Mouse (Mus musculus): ENCODE data around the gene 1700013F07Rik. TPM values are rescaled to one million over a fixed set of nuclear protein-coding genes. Genes with fewer than 3 reads are reported as not detected.

Gene 1700013F07Rik
- polyA plus RNA-seq, 1 experiment from 2014 or later: 0.41 TPM

DNA sequence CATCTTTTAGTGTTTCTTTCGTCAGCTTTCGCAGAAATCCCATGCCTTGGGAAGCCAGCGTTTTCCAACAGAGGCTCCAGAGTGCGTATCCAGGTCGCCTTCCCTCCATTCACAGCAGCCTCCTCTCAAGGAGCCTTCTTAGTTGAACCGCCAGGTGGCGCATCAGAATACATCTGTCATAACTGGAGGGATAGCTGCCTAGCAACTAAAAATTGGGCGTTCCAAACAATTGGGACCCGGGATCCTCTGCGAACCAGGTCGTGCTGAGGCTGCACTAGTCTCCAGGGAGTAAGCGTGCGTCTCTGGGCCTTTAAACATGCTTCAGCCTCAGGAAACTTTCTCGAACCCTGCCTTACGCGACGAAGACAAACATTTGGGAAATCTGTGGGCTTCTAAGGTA is 3.4 kb downstream of the 1700013F07Rik start:
- peak overlapping the region; percentile 43; the same call in 1 of the 2 replicates for H3K9ac ChIP-seq (replicated peaks; ENCODE audit: low read length)
- peak; percentile 69; the same call in 1 of the 2 replicates for ATAC-seq (ENCODE audit: low FRiP score, low TSS enrichment)
- peak overlapping the region; percentile 23; the same call in 1 of the 2 replicates for H3K4me3 ChIP-seq (ENCODE audit: low read length)
- H3K4me1 ChIP-seq (ENCODE audit: insufficient read depth, low read length): peaks cover 12% of the 10 kb centered on the region; the same call in 1 of the 2 replicates
- H3K27ac ChIP-seq (ENCODE audit: low read length): no peak overlapping the region
- H3K4me2 ChIP-seq (replicated peaks; ENCODE audit: low read depth, low read length): peak overlapping the region; percentile 50
- H3K27me3 ChIP-seq (ENCODE audit: insufficient read depth, low read length): peaks cover 19% of the 10 kb centered on the region
- 4% methylated on average over 17 of the region's 17 CpGs for WGBS
- H3K36me3 ChIP-seq (ENCODE audit: insufficient read depth, low read length): no peaks in the 10 kb centered on the region
- H3K9me3 ChIP-seq (ENCODE audit: low read length): no peaks in the 10 kb centered on the region

DNA sequence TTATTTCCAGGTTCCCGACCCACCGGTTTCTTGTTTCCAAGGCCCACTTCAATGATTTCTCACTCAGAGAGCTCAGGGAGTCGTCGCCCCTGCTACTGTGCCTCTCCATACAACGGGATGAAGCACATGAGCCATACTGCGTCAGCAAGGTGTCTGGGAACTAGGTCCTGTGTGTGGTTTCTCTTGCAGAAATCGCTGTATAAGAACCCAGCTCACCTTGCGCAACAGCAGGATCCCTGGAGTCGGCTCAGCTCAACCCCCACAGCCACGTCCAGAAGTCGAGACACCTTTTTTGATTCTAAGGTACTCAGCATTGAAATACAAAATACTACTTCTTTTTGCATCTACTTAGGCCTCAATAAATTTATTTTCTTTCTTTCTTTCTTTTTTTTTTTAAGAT is 8.3 kb downstream of the 1700013F07Rik start:
- Histone ChIP-seq H3K4me1 (ENCODE audit: insufficient read depth, low read length) (peaks cover 4% of the 10 kb centered on the region; the same call in 1 of the 2 replicates), H3K4me3 (ENCODE audit: low read length) (no peak overlapping the region), H3K9ac (replicated peaks; ENCODE audit: low read length) (no peak overlapping the region), H3K27ac (ENCODE audit: low read length) (no peak overlapping the region), H3K36me3 (ENCODE audit: insufficient read depth, low read length) (no peaks in the 10 kb centered on the region), H3K4me2 (replicated peaks; ENCODE audit: low read depth, low read length) (no peak overlapping the region), H3K27me3 (ENCODE audit: insufficient read depth, low read length) (no peaks in the 10 kb centered on the region), H3K9me3 (ENCODE audit: low read length) (no peaks in the 10 kb centered on the region)
- 74% methylated on average over 11 of the region's 11 CpGs for WGBS
- no peak for ATAC-seq (ENCODE audit: low FRiP score, low TSS enrichment)

DNA sequence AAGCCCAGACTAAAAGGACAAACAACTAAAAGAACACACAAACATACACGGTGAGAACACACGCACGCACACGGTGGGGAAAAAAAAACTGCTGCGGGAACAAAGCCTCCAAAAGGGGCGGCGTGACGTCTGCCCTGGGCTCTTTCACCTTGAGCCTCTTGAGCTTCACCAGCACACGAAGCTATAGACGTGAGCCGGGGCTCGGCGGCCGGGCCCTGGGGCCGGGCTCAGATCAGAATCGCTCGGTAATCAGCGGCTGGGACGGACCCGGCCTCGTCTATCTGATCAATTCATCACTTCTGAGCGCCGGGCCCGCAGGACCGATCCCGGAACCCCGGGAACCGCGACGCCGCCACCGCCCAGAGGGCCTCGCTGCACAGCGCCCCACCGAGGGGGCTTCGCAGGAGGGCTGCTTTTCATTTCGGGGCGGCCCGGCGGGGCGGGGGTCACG is 20.2 kb downstream of the 1700013F07Rik start:
- peak; percentile 71 for ATAC-seq (ENCODE audit: low FRiP score, low TSS enrichment)
- WGBS: under 1% methylated on average over 42 of the region's 42 CpGs

DNA sequence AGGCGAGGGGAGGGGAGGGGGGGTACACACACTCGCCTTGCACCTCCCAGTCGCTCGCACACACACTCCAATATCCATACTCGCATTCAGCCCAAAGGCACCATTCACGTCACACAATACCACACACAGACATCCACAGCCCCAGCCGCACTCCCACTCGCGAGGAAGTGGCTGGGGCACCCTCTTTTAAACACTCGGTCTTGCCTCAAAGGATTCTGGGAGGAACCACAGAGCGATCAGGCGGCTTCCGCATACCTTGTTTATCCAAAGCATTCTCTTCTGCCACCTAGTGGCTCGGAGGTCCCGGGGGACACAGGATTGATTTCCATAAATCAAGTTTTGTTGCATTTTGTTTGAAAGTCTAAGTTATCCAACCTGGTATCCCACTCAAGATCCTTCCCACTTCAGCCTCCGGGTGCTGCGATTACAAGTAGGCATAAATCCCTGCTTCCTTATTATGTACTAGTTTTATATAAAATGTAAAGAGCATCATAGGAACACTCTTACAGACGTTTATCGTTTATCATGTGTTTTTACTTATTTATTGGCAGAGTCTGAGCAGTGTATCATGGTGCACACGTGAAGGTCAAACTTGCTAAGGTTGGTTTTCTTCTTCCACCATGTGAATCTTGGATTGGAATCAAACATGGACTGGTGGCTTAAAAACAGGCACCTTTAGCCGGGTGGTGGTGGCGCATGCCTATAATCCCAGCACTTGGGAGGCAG is 20.8 kb downstream of the 1700013F07Rik start:
- peak overlapping the region; percentile 94 for H3K9ac ChIP-seq (replicated peaks; ENCODE audit: low read length)
- peaks cover 22% of the 10 kb centered on the region for H3K36me3 ChIP-seq (ENCODE audit: insufficient read depth, low read length)
- 19% methylated on average over 20 of the region's 22 CpGs for WGBS
- peak; percentile 98 for ATAC-seq (ENCODE audit: low FRiP score, low TSS enrichment)
- H3K27ac ChIP-seq (ENCODE audit: low read length): peak overlapping the region; percentile 81
- peak overlapping the region; percentile 76 for H3K4me3 ChIP-seq (ENCODE audit: low read length)
- peaks cover 3% of the 10 kb centered on the region; the same call in 1 of the 2 replicates for H3K4me1 ChIP-seq (ENCODE audit: insufficient read depth, low read length)
- peak overlapping the region; percentile 75 for H3K4me2 ChIP-seq (replicated peaks; ENCODE audit: low read depth, low read length)
- H3K27me3 ChIP-seq (ENCODE audit: insufficient read depth, low read length): no peaks in the 10 kb centered on the region
- H3K9me3 ChIP-seq (ENCODE audit: low read length): no peaks in the 10 kb centered on the region

More for the DNA sequence above, 20.2 kb downstream of the 1700013F07Rik start:
- Histone ChIP-seq H3K4me2 (replicated peaks; ENCODE audit: low read depth, low read length) (peak overlapping the region; percentile 75), H3K9me3 (ENCODE audit: low read length) (no peaks in the 10 kb centered on the region), H3K27ac (ENCODE audit: low read length) (peak overlapping the region; percentile 81), H3K4me3 (ENCODE audit: low read length) (peak overlapping the region; percentile 76), H3K36me3 (ENCODE audit: insufficient read depth, low read length) (peaks cover 20% of the 10 kb centered on the region), H3K27me3 (ENCODE audit: insufficient read depth, low read length) (no peaks in the 10 kb centered on the region), H3K4me1 (ENCODE audit: insufficient read depth, low read length) (peaks cover 3% of the 10 kb centered on the region; the same call in 1 of the 2 replicates), H3K9ac (replicated peaks; ENCODE audit: low read length) (peak overlapping the region; percentile 94)

DNA sequence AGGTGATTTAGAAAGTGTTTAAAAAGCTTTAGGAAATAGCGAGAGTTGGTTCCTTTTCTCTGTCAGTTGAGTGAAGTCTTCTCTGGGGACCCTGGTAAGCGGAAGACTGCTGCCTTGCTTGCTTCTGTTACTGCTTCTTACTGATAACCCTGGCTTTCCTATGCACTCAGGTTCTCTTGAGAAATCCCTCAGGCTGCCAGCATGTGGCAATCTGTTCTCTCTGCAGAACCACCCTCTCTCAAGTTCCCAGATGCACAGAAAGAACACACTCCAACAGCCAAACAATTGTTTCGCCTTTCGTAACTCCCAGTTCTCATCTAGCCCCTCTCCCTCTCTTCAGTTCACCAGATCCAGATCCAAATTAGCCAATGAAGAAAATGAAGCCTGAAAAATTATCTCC is 23.9 kb downstream of the 1700013F07Rik start:
- 95% methylated on average over 4 of the region's 4 CpGs for WGBS
- ATAC-seq (ENCODE audit: low FRiP score, low TSS enrichment): no peak
- H3K27me3 ChIP-seq (ENCODE audit: insufficient read depth, low read length): no peaks in the 10 kb centered on the region
- no peak overlapping the region for H3K4me2 ChIP-seq (replicated peaks; ENCODE audit: low read depth, low read length)
- H3K9me3 ChIP-seq (ENCODE audit: low read length): no peaks in the 10 kb centered on the region
- H3K36me3 ChIP-seq (ENCODE audit: insufficient read depth, low read length): peaks cover 27% of the 10 kb centered on the region
- no peak overlapping the region for H3K27ac ChIP-seq (ENCODE audit: low read length)
- no peak overlapping the region for H3K9ac ChIP-seq (replicated peaks; ENCODE audit: low read length)
- H3K4me1 ChIP-seq (ENCODE audit: insufficient read depth, low read length): peaks cover 15% of the 10 kb centered on the region
- no peak overlapping the region for H3K4me3 ChIP-seq (ENCODE audit: low read length)

DNA sequence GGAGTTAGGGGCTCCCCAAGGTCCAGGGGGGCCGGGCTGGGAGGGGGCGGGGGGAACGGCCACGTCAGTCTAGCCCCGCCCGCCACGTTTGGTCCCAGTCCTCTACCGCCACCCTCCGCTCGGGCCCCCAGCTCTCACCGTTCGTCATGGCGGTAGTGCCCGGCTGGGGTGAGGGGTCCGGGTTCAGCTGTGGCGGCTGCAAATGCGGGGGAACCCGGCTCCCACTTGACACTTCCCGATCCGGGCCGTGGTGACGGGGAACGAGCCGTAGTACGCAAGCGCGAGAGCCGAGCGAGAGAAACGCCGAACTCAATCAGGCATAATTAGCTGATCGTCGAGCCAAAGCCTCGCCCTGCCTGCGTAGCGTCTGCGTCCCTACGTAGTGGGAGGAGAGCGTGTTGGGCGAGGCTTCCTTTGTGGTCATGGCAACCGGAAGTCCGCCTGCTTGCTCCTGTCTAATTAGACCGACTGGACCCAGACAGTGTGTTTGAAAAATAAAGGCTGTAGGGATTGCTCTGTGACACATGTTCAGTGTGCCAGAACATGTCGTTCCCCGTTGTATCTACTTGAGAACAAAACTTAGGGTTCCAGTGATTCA is 28.3 kb downstream of the 1700013F07Rik start, which contains the start of gene Tmem167b:
TSS of gene Tmem167b (minus strand) at position 334 of the 598 bp plus-strand sequence.
- Histone ChIP-seq H3K27me3 (ENCODE audit: insufficient read depth, low read length) (no peaks in the 10 kb centered on the region), H3K27ac (ENCODE audit: low read length) (peak within 1 kb of the TSS; percentile 94), H3K9ac (replicated peaks; ENCODE audit: low read length) (peak within 1 kb of the TSS; percentile 89), H3K4me3 (ENCODE audit: low read length) (peak within 1 kb of the TSS; percentile 93), H3K9me3 (ENCODE audit: low read length) (no peaks in the 10 kb centered on the region), H3K4me1 (ENCODE audit: insufficient read depth, low read length) (peaks cover 16% of the 10 kb centered on the region), H3K4me2 (replicated peaks; ENCODE audit: low read depth, low read length) (peak within 1 kb of the TSS; percentile 88), H3K36me3 (ENCODE audit: insufficient read depth, low read length) (peaks cover 23% of the 10 kb centered on the region)
- ATAC-seq (ENCODE audit: low FRiP score, low TSS enrichment): peak; percentile 97
- under 1% methylated on average over 45 of the region's 45 CpGs for WGBS

DNA sequence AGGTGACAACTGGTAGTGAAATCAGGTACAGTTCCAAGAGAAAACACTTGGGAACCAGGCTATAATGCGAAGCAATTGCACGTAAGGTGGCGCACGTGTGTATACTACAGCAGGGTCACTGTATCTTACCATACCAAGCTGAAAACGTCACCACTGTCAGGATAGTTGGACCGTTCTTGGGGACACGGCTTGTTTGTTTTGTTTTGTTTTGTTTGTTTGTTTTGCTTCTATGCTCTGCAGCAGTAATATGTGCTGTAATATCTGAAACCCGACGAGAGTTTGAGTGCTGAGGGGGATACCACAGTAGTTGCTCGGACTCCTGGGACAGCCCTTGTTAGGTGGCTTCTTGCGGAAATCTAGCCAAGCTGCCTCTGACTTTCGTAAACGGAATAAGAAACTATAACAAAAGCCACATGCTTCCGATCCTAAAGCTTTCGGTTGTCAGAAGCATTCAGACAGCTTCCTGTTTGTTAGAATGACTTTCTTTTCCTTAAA is 28.9 kb downstream of the 1700013F07Rik start:
- ATAC-seq (ENCODE audit: low FRiP score, low TSS enrichment): peak; percentile 75
- peak overlapping the region; percentile 89 for H3K9ac ChIP-seq (replicated peaks; ENCODE audit: low read length)
- no peaks in the 10 kb centered on the region for H3K9me3 ChIP-seq (ENCODE audit: low read length)

DNA sequence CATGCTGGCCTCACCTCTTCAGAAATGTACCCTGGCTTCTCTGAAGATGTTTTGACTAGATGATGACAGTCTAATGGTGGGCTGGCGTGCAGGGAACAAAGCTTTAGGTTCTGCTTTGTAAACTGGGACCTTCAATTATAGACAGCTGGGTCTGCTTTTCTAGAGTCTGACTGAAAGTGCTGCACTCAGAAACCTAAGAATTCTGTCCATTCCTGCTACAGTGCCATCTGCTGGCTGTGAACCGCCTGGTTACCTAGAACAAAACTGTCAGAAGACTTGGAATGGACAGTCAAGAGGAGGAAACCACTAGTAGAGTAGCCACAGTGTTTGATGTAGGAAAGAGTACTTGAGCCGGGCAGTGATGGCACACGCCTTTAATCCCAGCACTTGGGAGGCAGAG is 29.4 kb downstream of the 1700013F07Rik start:
- ATAC-seq (ENCODE audit: low FRiP score, low TSS enrichment): peak; percentile 14; the same call in 1 of the 2 replicates
- Histone ChIP-seq H3K4me1 (ENCODE audit: insufficient read depth, low read length) (peaks cover 16% of the 10 kb centered on the region), H3K4me2 (replicated peaks; ENCODE audit: low read depth, low read length) (peak overlapping the region; percentile 88), H3K9ac (replicated peaks; ENCODE audit: low read length) (peak overlapping the region; percentile 89), H3K27me3 (ENCODE audit: insufficient read depth, low read length) (no peaks in the 10 kb centered on the region), H3K36me3 (ENCODE audit: insufficient read depth, low read length) (peaks cover 15% of the 10 kb centered on the region), H3K9me3 (ENCODE audit: low read length) (no peaks in the 10 kb centered on the region), H3K4me3 (ENCODE audit: low read length) (peak overlapping the region; percentile 93), H3K27ac (ENCODE audit: low read length) (peak overlapping the region; percentile 94)
- WGBS: 2% methylated on average over 4 of the region's 4 CpGs

More for the DNA sequence above, 28.9 kb downstream of the 1700013F07Rik start:
- Histone ChIP-seq H3K36me3 (ENCODE audit: insufficient read depth, low read length) (peaks cover 20% of the 10 kb centered on the region), H3K27ac (ENCODE audit: low read length) (peak overlapping the region; percentile 94), H3K4me3 (ENCODE audit: low read length) (peak overlapping the region; percentile 93), H3K27me3 (ENCODE audit: insufficient read depth, low read length) (no peaks in the 10 kb centered on the region), H3K4me2 (replicated peaks; ENCODE audit: low read depth, low read length) (peak overlapping the region; percentile 88), H3K4me1 (ENCODE audit: insufficient read depth, low read length) (peaks cover 16% of the 10 kb centered on the region)
- 6% methylated on average over 15 of the region's 15 CpGs for WGBS

DNA sequence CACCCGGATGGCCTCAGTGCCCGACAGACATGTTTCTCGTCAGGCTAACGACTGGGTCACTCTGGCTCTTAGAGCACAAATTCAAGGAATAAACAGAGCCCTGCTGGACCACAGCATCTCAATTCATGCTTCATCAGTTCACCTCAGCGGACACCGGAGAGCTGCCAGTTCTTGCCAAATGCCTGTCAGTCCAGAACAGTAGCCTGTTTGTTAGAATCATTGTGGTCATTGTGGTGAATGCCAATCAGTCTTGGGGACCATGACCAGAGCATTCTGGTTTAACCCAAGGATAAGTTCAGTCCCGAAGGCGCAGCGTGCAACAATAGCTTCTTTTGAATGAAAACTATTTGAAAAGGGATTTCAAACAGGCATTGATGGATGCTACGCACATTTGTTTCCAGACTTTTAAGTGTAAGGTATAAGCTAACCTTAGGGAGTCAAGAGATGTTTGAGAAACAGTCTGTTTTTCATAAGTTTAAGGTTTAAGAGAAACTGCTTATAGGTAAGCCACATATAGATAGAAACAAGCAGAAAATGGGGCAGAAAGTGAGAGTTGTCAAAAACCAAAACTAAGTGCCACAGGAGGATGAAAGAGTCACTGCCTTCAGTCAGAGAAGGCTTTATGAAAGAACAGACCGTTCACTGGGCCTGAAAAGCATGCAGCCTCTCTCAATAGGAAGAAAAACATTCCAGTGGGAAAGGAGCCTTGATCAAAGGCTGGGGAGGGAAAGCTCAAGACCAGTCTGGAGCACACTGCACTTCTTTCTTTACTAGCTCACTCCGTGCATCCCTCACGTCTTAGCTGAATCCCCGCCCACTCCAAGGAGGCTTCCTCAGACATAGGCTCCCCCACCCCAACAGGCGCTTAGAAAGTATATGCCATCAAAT is 34.3 kb downstream of the 1700013F07Rik start:
- Histone ChIP-seq H3K4me3 (ENCODE audit: low read length) (no peak overlapping the region), H3K27ac (ENCODE audit: low read length) (no peak overlapping the region)
- 60% methylated on average over 15 of the region's 15 CpGs for WGBS

More for the DNA sequence above, 34.3 kb downstream of the 1700013F07Rik start:
- Histone ChIP-seq H3K9me3 (ENCODE audit: low read length) (no peaks in the 10 kb centered on the region), H3K27me3 (ENCODE audit: insufficient read depth, low read length) (no peaks in the 10 kb centered on the region), H3K9ac (replicated peaks; ENCODE audit: low read length) (no peak overlapping the region), H3K36me3 (ENCODE audit: insufficient read depth, low read length) (no peaks in the 10 kb centered on the region), H3K4me1 (ENCODE audit: insufficient read depth, low read length) (0 out of 2 replicates have a peak, but pooled peaks cover 8% of the 10 kb centered on the region), H3K4me2 (replicated peaks; ENCODE audit: low read depth, low read length) (no peak overlapping the region)
- ATAC-seq (ENCODE audit: low FRiP score, low TSS enrichment): no peak

All from kidney, embryonic 16.5 days (tissue).